Mouse (Mus musculus): ENCODE data around the gene Med27.

DNA sequence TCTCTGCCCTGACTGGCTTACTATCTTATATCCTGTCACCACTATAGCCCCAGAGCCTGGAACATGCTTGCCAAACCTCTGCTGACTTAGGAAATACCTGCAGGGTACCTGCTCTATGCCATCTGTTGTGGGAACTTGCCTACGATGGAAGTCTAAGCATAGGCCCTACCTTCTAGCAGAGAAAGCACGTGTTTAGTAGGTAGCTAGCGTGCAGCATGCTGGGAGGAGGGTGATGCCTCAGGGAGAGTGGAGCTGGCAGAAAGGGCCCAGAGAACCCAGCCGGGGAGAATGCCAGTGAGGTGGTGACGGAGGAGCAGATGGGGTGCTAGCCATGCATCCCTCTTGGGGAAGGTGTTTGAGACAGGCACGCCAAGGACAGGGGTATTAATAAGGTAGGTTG is 89.8 kb downstream of the Med27 start:
- TF ChIP-seq CTCF (IDR thresholded peaks at IDR 0.05; ENCODE audit: control insufficient read depth, insufficient read depth, low read length) (no peak), POLR2A (IDR thresholded peaks at IDR 0.05; ENCODE audit: borderline replicate concordance, control insufficient read depth, low read depth, low read length) (no peak)
